Mouse (Mus musculus): ENCODE results near the gene Ninj1. TPM values are rescaled to one million over a fixed set of nuclear protein-coding genes. Genes with fewer than 3 reads are reported as not detected.

Ninj1 gene
- total and polyA plus RNA-seq, 3 experiments, result 30.5 to 69.8 TPM; not detected in 1

GRCm38 (mm10) chr13:49169448-49170207 lies 17.7 kb upstream of the Ninj1 start (continued):
- no peak for TF ChIP-seq BHLHE40 (IDR thresholded peaks at IDR 0.05; ENCODE audit: borderline replicate concordance, low read depth, low read length)

GRCm38 (mm10) chr13:49170623-49171022 lies 16.7 kb upstream of the Ninj1 start:
- peaks cover 0 to 4% of the 10 kb centered on the region in 2 experiments; a peak in 1 of 4 replicates for H3K4me1 ChIP-seq (ENCODE audit: control insufficient read depth in 1 of 2, insufficient read depth in 2 of 2, low read length in 2 of 2)

GRCm38 (mm10) chr13:49171729-49172128 lies 15.6 kb upstream of the Ninj1 start:
- H3K4me3 ChIP-seq (ENCODE audit: control insufficient read depth in 1 of 2, insufficient read depth in 1 of 2, low read depth in 2 of 2, low read length in 2 of 2), result no peak overlapping the region
- TF ChIP-seq MEF2A (IDR thresholded peaks at IDR 0.05; ENCODE audit: extremely low read depth, insufficient replicate concordance, low read depth, low read length, poor library complexity, severe bottlenecking) (no peak), POLR2AphosphoS2 (IDR thresholded peaks at IDR 0.05; ENCODE audit: low read length) (no peak), POLR2AphosphoS5 (IDR thresholded peaks at IDR 0.05; ENCODE audit: borderline replicate concordance, low read depth, low read length) (no peak), MXI1 (IDR thresholded peaks at IDR 0.05; ENCODE audit: low read depth, low read length) (no peak), ZNF384 (IDR thresholded peaks at IDR 0.05; ENCODE audit: low read depth, low read length) (no peak), TCF12 (IDR thresholded peaks at IDR 0.05; ENCODE audit: low read depth, low read length) (no peak), BHLHE40 (IDR thresholded peaks at IDR 0.05; ENCODE audit: borderline replicate concordance, low read depth, low read length) (no peak), UBTF (IDR thresholded peaks at IDR 0.05; ENCODE audit: borderline replicate concordance, insufficient read depth, low read depth, low read length) (no peak), POLR2A (IDR thresholded peaks at IDR 0.05; ENCODE audit: control insufficient read depth in 1 of 2, insufficient read depth in 1 of 2, low read depth in 1 of 2, low read length in 2 of 2, poor library complexity in 1 of 2) (no peak), USF1 (IDR thresholded peaks at IDR 0.05; ENCODE audit: low read depth, low read length) (no peak), GATA1 (IDR thresholded peaks at IDR 0.05; ENCODE audit: low read depth, low read length) (no peak)
- H3K27me3 ChIP-seq (ENCODE audit: control insufficient read depth in 1 of 2, insufficient read depth in 2 of 2, low read length in 2 of 2), result no peaks in the 10 kb centered on the region
- no peak for DNase-seq (ENCODE audit: low read depth, low spot score)
- H3K9ac ChIP-seq (ENCODE audit: control insufficient read depth, low read depth, low read length, poor library complexity, severe bottlenecking), result no peak overlapping the region
- H3K27ac ChIP-seq (ENCODE audit: control insufficient read depth, low read depth, low read length), result no peak overlapping the region
- no peaks in the 10 kb centered on the region for H3K79me2 ChIP-seq (ENCODE audit: control insufficient read depth, insufficient read depth, low read length, poor library complexity)
- H3K4me1 ChIP-seq (ENCODE audit: control insufficient read depth in 1 of 2, insufficient read depth in 2 of 2, low read length in 2 of 2), result peaks cover 0 to 4% of the 10 kb centered on the region in 2 experiments; a peak in 1 of 4 replicates
- H3K36me3 ChIP-seq (ENCODE audit: control insufficient read depth in 1 of 2, insufficient read depth in 2 of 2, low read length in 2 of 2), result no peaks in the 10 kb centered on the region
- no peaks in the 10 kb centered on the region for H3K9me3 ChIP-seq (replicated peaks; ENCODE audit: insufficient read depth, low read length)

More at GRCm38 (mm10) chr13:49170623-49171022, 16.7 kb upstream of the Ninj1 start:
- no peak overlapping the region for H3K27ac ChIP-seq (ENCODE audit: control insufficient read depth, low read depth, low read length)
- no peaks in the 10 kb centered on the region for H3K9me3 ChIP-seq (replicated peaks; ENCODE audit: insufficient read depth, low read length)
- no peak overlapping the region for H3K9ac ChIP-seq (ENCODE audit: control insufficient read depth, low read depth, low read length, poor library complexity, severe bottlenecking)
- H3K79me2 ChIP-seq (ENCODE audit: control insufficient read depth, insufficient read depth, low read length, poor library complexity), result no peaks in the 10 kb centered on the region
- H3K36me3 ChIP-seq (ENCODE audit: control insufficient read depth in 1 of 2, insufficient read depth in 2 of 2, low read length in 2 of 2), result no peaks in the 10 kb centered on the region
- H3K4me3 ChIP-seq (ENCODE audit: control insufficient read depth in 1 of 2, insufficient read depth in 1 of 2, low read depth in 2 of 2, low read length in 2 of 2), result no peak overlapping the region
- no peak for DNase-seq (ENCODE audit: low read depth, low spot score)
- H3K27me3 ChIP-seq (ENCODE audit: control insufficient read depth in 1 of 2, insufficient read depth in 2 of 2, low read length in 2 of 2), result no peaks in the 10 kb centered on the region
- TF ChIP-seq GABPA (IDR thresholded peaks at IDR 0.05; ENCODE audit: low read depth, low read length), result no peak
- no peak for TF ChIP-seq TCF12 (IDR thresholded peaks at IDR 0.05; ENCODE audit: low read depth, low read length)
- TF ChIP-seq JUND (IDR thresholded peaks at IDR 0.05; ENCODE audit: low read depth, low read length), result no peak
- TF ChIP-seq MAZ (IDR thresholded peaks at IDR 0.05; ENCODE audit: low read depth, low read length), result no peak
- TF ChIP-seq ETS1 (IDR thresholded peaks at IDR 0.05; ENCODE audit: low read depth, low read length), result no peak
- no peak for TF ChIP-seq GATA1 (IDR thresholded peaks at IDR 0.05; ENCODE audit: low read depth, low read length)
- TF ChIP-seq POLR2AphosphoS2 (IDR thresholded peaks at IDR 0.05; ENCODE audit: low read length), result no peak
- TF ChIP-seq ELF1 (IDR thresholded peaks at IDR 0.05; ENCODE audit: low read depth, low read length), result no peak
- no peak for TF ChIP-seq RCOR1 (IDR thresholded peaks at IDR 0.05; ENCODE audit: low read depth, low read length)
- TF ChIP-seq MAFK (IDR thresholded peaks at IDR 0.05; ENCODE audit: borderline replicate concordance, low read depth, low read length), result no peak
- TF ChIP-seq EP300 (IDR thresholded peaks at IDR 0.05; ENCODE audit: low read depth in 1 of 2, low read length in 2 of 2), result no peak
- no peak for TF ChIP-seq CHD2 (IDR thresholded peaks at IDR 0.05; ENCODE audit: low read length)
- TF ChIP-seq MXI1 (IDR thresholded peaks at IDR 0.05; ENCODE audit: low read depth, low read length), result no peak
- TF ChIP-seq MAX (IDR thresholded peaks at IDR 0.05; ENCODE audit: low read length), result no peak
- TF ChIP-seq E2F4 (IDR thresholded peaks at IDR 0.05; ENCODE audit: borderline replicate concordance, low read depth, low read length), result no peak
- TF ChIP-seq NELFE (IDR thresholded peaks at IDR 0.05; ENCODE audit: low read depth, low read length), result no peak
- TF ChIP-seq ZNF384 (IDR thresholded peaks at IDR 0.05; ENCODE audit: low read depth, low read length), result no peak
- TF ChIP-seq NRF1 (IDR thresholded peaks at IDR 0.05; ENCODE audit: insufficient read depth, low read depth, low read length, poor library complexity, severe bottlenecking), result no peak
- no peak for TF ChIP-seq MYC (IDR thresholded peaks at IDR 0.05; ENCODE audit: low read depth, low read length)
- no peak for TF ChIP-seq KAT2A (conservative IDR thresholded peaks at IDR 0.05; ENCODE audit: low read depth, low read length)

Measured in MEL (cell line).